Mouse (Mus musculus) liver, embryonic 15.5 days (tissue): ENCODE measurements around the gene Gm20517. TPM values are rescaled to one million over a fixed set of nuclear protein-coding genes. Genes with fewer than 3 reads are reported as not detected.

Source experiments
- ATAC-seq: fragments of 200-750 bp; cut with Nextera tagmentation; 2 replicates; pipeline ENCODE4 v1.8.0; 2017; ENCODE audit warnings: moderate number of reproducible peaks, mild to moderate bottlenecking, moderate library complexity; ENCODE audit not compliant: insufficient read depth
- H3K27ac ChIP-seq: fragments of 300-500 bp; sonication (generic); replicated peaks from 2 replicates; pipeline ENCODE4 v1.5.1; 2015; ENCODE audit warnings: mild to moderate bottlenecking, inconsistent platforms
- H3K27me3 ChIP-seq: fragments of 300-500 bp; sonication (generic); 2 replicates; pipeline ENCODE4 v1.6.1; 2015; ENCODE audit warnings: mild to moderate bottlenecking, inconsistent platforms
- H3K36me3 ChIP-seq: fragments of 300-500 bp; sonication (generic); replicated peaks from 2 replicates; pipeline ENCODE4 v1.6.1; 2015; ENCODE audit warnings: moderate library complexity, mild to moderate bottlenecking, inconsistent platforms
- H3K4me1 ChIP-seq: fragments of 300-500 bp; sonication (generic); replicated peaks from 2 replicates; pipeline ENCODE4 v1.6.1; 2015; ENCODE audit warnings: inconsistent platforms
- H3K4me2 ChIP-seq: fragments of 300-500 bp; sonication (generic); 2 replicates; pipeline ENCODE4 v1.6.1; 2015; ENCODE audit warnings: moderate library complexity, mild to moderate bottlenecking, inconsistent platforms
- H3K4me3 ChIP-seq: fragments of 300-500 bp; sonication (generic); replicated peaks from 2 replicates; pipeline ENCODE4 v1.5.1; 2015; ENCODE audit warnings: mild to moderate bottlenecking, inconsistent platforms
- H3K9ac ChIP-seq: fragments of 300-500 bp; sonication (generic); 2 replicates; pipeline ENCODE4 v1.6.1; 2015; ENCODE audit warnings: moderate library complexity, mild to moderate bottlenecking, inconsistent platforms
- H3K9me3 ChIP-seq: fragments of 300-500 bp; sonication (generic); replicated peaks from 2 replicates; pipeline ENCODE4 v1.6.1; 2016; ENCODE audit warnings: inconsistent platforms
- WGBS: fragments of 180-500 bp; shearing (Covaris S2); methylation state at CpG from one replicate; pipeline ENCODE4 v1.1.7; 2015; ENCODE audit warnings: mixed read lengths; ENCODE audit not compliant: insufficient replicate concordance; 5-methylcytosine and 5-hydroxymethylcytosine counted together
- polyA plus RNA-seq: library from polyadenylated mRNA; unstranded; fragments of >200 nt; fragmentation: Nextera tagmentation; extraction: Ambion mirVana; gene quantifications from 2 replicates; pipeline ENCODE4 v1.2.1, GENCODE M21; 2015

The Gm20517 gene
- polyA plus RNA-seq, 1 experiment from 2014 or later, result 2.4 TPM

DNA sequence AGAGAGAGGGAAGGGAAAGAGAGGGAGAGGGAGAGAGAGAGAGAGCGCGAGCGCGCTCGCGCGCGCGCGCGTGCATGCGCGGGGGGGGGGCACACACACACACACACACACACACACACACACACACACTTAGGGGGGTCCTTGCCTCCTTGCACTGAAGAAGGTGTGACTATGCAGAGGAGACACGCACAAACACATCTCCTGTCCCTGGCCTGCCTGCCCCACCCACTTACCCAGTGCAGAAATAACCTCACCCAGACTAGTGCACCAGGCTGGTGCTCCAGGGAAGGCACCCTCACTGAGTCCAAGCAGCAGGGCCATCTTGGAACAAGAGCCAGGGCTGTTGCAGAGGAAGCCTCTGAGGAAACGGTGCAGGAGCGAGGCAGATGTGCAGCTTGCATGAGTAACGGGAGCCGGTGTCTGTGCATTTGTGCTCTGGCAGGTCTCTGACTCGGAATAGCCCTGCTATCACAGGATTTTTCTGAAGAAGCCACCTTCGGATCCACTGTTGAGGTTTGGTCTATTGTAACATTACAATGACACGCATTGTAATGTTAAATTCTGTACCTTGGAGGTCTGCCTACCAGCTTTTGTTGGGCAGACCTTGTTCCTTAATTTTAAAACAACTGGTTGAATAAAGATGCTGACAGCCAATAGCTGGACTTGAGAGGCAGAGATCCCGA, 101.6 kb downstream of the Gm20517 start:
- Histone ChIP-seq H3K4me2 (no peak overlapping the region), H3K4me3 (no peak overlapping the region), H3K9me3 (no peaks in the 10 kb centered on the region), H3K27me3 (no peaks in the 10 kb centered on the region), H3K27ac (no peak overlapping the region), H3K9ac (no peak overlapping the region), H3K36me3 (no peaks in the 10 kb centered on the region), H3K4me1 (peaks cover 11% of the 10 kb centered on the region; the same call in 1 of the 2 replicates)
- WGBS, result 62% methylated on average over 22 of the region's 22 CpGs
- no peak for ATAC-seq

DNA sequence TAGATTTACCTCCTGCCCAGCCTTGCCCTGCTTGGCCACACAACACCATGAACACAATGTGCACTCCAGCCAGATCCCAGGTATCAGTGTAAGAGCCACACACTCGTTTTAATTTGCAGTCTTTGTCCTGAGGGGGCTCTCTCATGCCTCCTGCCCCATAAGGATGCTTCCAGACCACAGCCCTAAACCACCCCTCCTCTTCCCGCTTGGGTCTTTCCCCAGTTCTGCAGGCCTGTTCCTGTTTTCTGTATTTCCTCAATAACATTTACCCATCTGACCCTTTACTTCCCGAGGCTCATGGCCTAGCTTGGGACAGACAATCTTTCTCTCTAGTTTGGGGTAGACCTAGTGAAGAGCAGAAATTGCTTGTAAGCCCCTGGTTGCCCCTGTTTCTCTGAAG, 103.6 kb downstream of the Gm20517 start:
- no peak overlapping the region for H3K4me2 ChIP-seq
- WGBS, result 18% methylated on average over 3 of the region's 3 CpGs
- H3K9me3 ChIP-seq, result no peaks in the 10 kb centered on the region
- H3K4me1 ChIP-seq, result no peaks in the 10 kb centered on the region; the same call in 1 of the 2 replicates
- no peaks in the 10 kb centered on the region for H3K27me3 ChIP-seq
- no peak overlapping the region for H3K9ac ChIP-seq
- H3K27ac ChIP-seq, result no peak overlapping the region
- no peak for ATAC-seq
- H3K36me3 ChIP-seq, result no peaks in the 10 kb centered on the region
- no peak overlapping the region for H3K4me3 ChIP-seq

DNA sequence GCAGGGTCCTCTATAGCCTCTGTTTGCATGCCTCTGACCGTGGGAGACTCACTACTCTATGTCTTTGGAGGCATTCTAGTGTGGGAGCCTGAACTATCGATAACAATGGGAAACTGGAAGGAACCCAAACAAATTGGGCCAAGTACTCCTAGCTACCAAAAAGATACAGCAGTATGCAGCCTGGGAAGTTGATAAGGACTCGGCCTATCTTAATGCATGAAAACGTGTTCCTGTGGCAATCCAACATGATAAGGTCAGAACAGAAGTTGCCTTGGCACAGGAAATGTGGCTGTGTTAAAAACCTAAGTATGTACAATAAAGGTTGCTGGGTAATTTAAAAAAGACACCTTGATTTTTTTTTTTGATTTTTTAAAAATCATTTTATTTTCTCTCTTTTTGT, 109.8 kb downstream of the Gm20517 start:
- Histone ChIP-seq H3K4me3 (no peak overlapping the region), H3K9ac (no peak overlapping the region), H3K9me3 (no peaks in the 10 kb centered on the region), H3K36me3 (no peaks in the 10 kb centered on the region), H3K4me2 (no peak overlapping the region), H3K4me1 (no peaks in the 10 kb centered on the region; the same call in 1 of the 2 replicates), H3K27me3 (0 out of 2 replicates have a peak, but pooled peaks cover 4% of the 10 kb centered on the region), H3K27ac (no peak overlapping the region)
- WGBS, result 30% methylated on average over 4 of the region's 4 CpGs
- ATAC-seq, result no peak

DNA sequence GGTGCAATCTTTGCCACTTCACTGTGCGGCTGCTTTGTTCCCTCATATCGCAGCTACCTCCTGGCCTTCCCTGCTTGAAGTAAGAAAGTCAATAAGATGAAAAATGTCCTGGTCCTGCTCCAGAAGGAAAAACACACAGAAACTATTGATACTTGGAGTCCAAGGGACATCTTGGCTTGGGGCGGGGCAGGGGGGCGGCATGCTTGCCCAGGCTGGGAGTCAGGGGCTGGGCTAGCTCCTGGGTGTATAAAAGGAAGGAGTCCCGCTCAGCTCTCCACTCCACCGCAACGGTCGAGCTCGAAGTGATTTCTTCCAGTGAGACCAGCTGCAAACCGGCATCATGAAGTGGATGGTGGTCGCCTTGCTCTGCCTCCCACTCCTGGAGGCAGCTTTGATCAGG, 115.2 kb downstream of the Gm20517 start, which contains the start of gene Pgc:
Gene Pgc, plus strand, starts transcription at position 277 of the 400 bp plus-strand sequence.
- H3K9me3 ChIP-seq, result no peaks in the 10 kb centered on the region
- H3K27me3 ChIP-seq, result peaks cover 8% of the 10 kb centered on the region; the same call in 1 of the 2 replicates
- WGBS, result 60% methylated on average over 11 of the region's 11 CpGs
- H3K36me3 ChIP-seq, result no peaks in the 10 kb centered on the region
- no peak within 1 kb of the TSS for H3K9ac ChIP-seq
- H3K4me2 ChIP-seq, result no peak within 1 kb of the TSS
- H3K4me1 ChIP-seq, result no peaks in the 10 kb centered on the region
- no peak within 1 kb of the TSS for H3K4me3 ChIP-seq
- no peak within 1 kb of the TSS for H3K27ac ChIP-seq
- ATAC-seq, result no peak

DNA sequence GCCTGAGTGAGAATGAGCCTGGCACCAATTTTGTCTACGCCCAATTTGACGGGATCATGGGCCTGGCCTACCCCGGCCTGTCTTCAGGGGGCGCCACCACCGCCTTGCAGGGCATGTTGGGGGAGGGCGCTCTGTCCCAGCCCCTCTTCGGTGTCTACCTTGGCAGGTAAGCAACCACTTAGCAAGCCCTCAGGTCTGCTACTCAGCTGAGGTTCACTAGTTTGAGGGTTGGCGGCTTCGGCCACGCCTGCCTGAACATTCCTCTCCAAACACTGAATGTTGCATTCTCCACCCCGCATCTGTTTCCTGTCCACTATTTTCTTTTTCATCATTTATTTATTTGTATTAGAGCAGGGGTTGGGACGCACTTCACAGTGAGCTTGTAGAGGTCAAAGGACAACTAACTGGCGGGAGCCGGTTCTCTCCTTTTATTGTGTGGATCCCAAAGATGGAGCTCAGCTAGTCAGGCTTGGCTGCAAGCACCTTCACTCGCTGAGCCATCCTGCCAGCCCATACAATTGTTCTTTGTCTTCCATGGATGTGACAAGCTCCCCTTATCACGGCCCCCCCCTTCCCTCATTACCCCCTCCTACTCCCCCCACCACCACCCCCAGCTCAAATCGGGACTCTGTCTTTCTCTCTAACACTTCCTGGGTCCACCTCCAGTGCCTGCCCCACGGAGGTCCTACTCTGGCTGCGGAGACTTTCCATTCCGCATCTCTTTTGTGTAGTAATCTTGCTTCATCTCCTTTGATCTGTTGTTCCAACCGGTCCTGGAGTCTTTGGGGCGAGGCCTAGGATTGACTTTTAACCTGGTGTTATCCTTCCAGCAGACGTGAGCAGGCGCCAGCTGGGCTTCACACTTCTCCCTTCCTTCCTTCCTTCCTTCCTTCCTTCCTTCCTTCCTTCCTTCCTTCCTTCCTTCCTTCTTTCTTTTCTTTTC, 119.5 kb downstream of the Gm20517 start:
- 57% methylated on average over 24 of the region's 24 CpGs for WGBS
- peaks cover 6% of the 10 kb centered on the region; the same call in 1 of the 2 replicates for H3K27me3 ChIP-seq

More for the DNA sequence above, 119.5 kb downstream of the Gm20517 start:
- Histone ChIP-seq H3K9ac (no peak overlapping the region), H3K9me3 (no peaks in the 10 kb centered on the region), H3K4me1 (no peaks in the 10 kb centered on the region; the same call in 1 of the 2 replicates), H3K36me3 (no peaks in the 10 kb centered on the region), H3K4me3 (no peak overlapping the region), H3K27ac (no peak overlapping the region), H3K4me2 (no peak overlapping the region)
- ATAC-seq, result no peak

Other genes starting within 250 kb of the Gm20517 start
- gene Mrps10, start 242.7 kb upstream of the Gm20517 start, polyA plus RNA-seq, result 37.0 and 39.2 TPM in 2 replicates
- gene Guca1b, start 226.2 kb upstream of the Gm20517 start, polyA plus RNA-seq, result 0.15 and 0.22 TPM in 2 replicates
- 0.90 and 1.2 TPM in 2 replicates for gene Guca1a, start 211.0 kb upstream of the Gm20517 start, polyA plus RNA-seq
- gene AI661453, start 175.0 kb upstream of the Gm20517 start, polyA plus RNA-seq, result 0.51 and 0.62 TPM in 2 replicates
- gene 1700001C19Rik, start 174.2 kb upstream of the Gm20517 start, polyA plus RNA-seq, result 1.4 and 1.7 TPM in 2 replicates
- 14.7 and 15.2 TPM in 2 replicates for gene Taf8, start 109.3 kb upstream of the Gm20517 start, polyA plus RNA-seq
- 422 and 473 TPM in 2 replicates for gene Ccnd3, start 106.5 kb upstream of the Gm20517 start, polyA plus RNA-seq
- gene Bysl, start 97 bp upstream of the Gm20517 start, polyA plus RNA-seq, result 16.5 and 18.0 TPM in 2 replicates
- 21.6 and 26.0 TPM in 2 replicates for gene Med20, start within 50 bp of the Gm20517 start, polyA plus RNA-seq
- 2.8 and 3.7 TPM in 2 replicates for gene Usp49, start 19.1 kb downstream of the Gm20517 start, polyA plus RNA-seq
- 193 and 205 TPM in 2 replicates for gene Tomm6, start 76.8 kb downstream of the Gm20517 start, polyA plus RNA-seq
- gene Frs3, start 77.4 kb downstream of the Gm20517 start, polyA plus RNA-seq, result 1.5 and 1.6 TPM in 2 replicates
- 0.07 TPM in 1 of 2 replicates, not detected in the other for gene Gm21981, start 82.9 kb downstream of the Gm20517 start, polyA plus RNA-seq
- not detected in 2 replicates for gene Prickle4, start 83.1 kb downstream of the Gm20517 start, polyA plus RNA-seq
- gene Pgc, start 115.3 kb downstream of the Gm20517 start, polyA plus RNA-seq, result not detected in 2 replicates
- gene Tfeb, start 125.4 kb downstream of the Gm20517 start, polyA plus RNA-seq, result 4.6 and 5.3 TPM in 2 replicates
- 0.76 and 1.2 TPM in 2 replicates for gene Mdfi, start 223.1 kb downstream of the Gm20517 start, polyA plus RNA-seq